Mouse (Mus musculus) T-cell, adult 2 months (primary cell): ENCODE results near the gene Pm20d1.

Source experiments
- DNase-seq: peaks from one replicate; pipeline ENCODE4 v3.0.0; 2022; ENCODE audit warnings: low spot score

Pm20d1 gene

GRCm38 (mm10) chr1:131797202-131797909, at the start of gene Pm20d1:
Gene Pm20d1, plus strand, starts transcription at chr1:131797381.
- no peak for DNase-seq

- DNase-seq, result no peak
Observed at GRCm38 (mm10) chr1:131747761-131748160, 49.4 kb upstream of the Pm20d1 start.

- DNase-seq, result no peak
Observed at GRCm38 (mm10) chr1:131748636-131749035, 48.5 kb upstream of the Pm20d1 start.

- no peak for DNase-seq
Observed at GRCm38 (mm10) chr1:131749706-131750545, 47.3 kb upstream of the Pm20d1 start.

GRCm38 (mm10) chr1:131751181-131751890, 45.8 kb upstream of the Pm20d1 start:
- no peak for DNase-seq

GRCm38 (mm10) chr1:131751891-131752311, 45.3 kb upstream of the Pm20d1 start:
- DNase-seq, result no peak

GRCm38 (mm10) chr1:131754212-131754829, 42.9 kb upstream of the Pm20d1 start:
- no peak for DNase-seq

GRCm38 (mm10) chr1:131754916-131755315, 42.3 kb upstream of the Pm20d1 start:
- DNase-seq, result no peak

GRCm38 (mm10) chr1:131757211-131757610, 40.0 kb upstream of the Pm20d1 start:
- no peak for DNase-seq

GRCm38 (mm10) chr1:131758796-131759195, 38.4 kb upstream of the Pm20d1 start:
- no peak for DNase-seq

- DNase-seq, result no peak
Observed at GRCm38 (mm10) chr1:131759667-131760427, 37.3 kb upstream of the Pm20d1 start.

GRCm38 (mm10) chr1:131760428-131760820, 36.8 kb upstream of the Pm20d1 start:
- no peak for DNase-seq

- DNase-seq, result no peak
Observed at GRCm38 (mm10) chr1:131761079-131761831, 35.9 kb upstream of the Pm20d1 start.

- DNase-seq, result no peak
Observed at GRCm38 (mm10) chr1:131763683-131764082, 33.5 kb upstream of the Pm20d1 start.

GRCm38 (mm10) chr1:131764581-131765338, 32.4 kb upstream of the Pm20d1 start:
- no peak for DNase-seq

GRCm38 (mm10) chr1:131765357-131766001, 31.7 kb upstream of the Pm20d1 start:
- peak; percentile 70 for DNase-seq

GRCm38 (mm10) chr1:131769296-131769695, 27.9 kb upstream of the Pm20d1 start:
- DNase-seq, result no peak

- no peak for DNase-seq
Observed at GRCm38 (mm10) chr1:131770656-131771055, 26.5 kb upstream of the Pm20d1 start.

- no peak for DNase-seq
Observed at GRCm38 (mm10) chr1:131771440-131771839, 25.7 kb upstream of the Pm20d1 start.
